Mouse (Mus musculus) lung, postnatal 0 days (tissue): ENCODE measurements around the gene Il17rb.

ENCODE experiments used
- CTCF ChIP-seq: IDR thresholded peaks from 2 replicates; pipeline ENCODE4 v1.5.1; 2016; ENCODE audit warnings: antibody characterized with exemption, mild to moderate bottlenecking
- EP300 ChIP-seq: IDR thresholded peaks from 2 replicates; pipeline ENCODE4 v1.6.1; 2016; ENCODE audit warnings: antibody characterized with exemption, mild to moderate bottlenecking, control low read depth

- no peak for TF ChIP-seq EP300
- no peak for TF ChIP-seq CTCF
These were observed 38.3 kb upstream of the Il17rb start for GRCm38 (mm10) chr14:30046976-30047375.
